Mouse (Mus musculus) myocyte (in vitro differentiated cells): ENCODE results near the gene Clcn6.

Source experiments
- MYOD1 ChIP-seq, 3 experiments: IDR thresholded peaks; one replicate each; pipeline ENCODE4 v1.6.1; 2011; ENCODE audit warnings: control low read depth in 2 of 3, low read depth in 2 of 3, mild to moderate bottlenecking in 2 of 3, moderate library complexity in 1 of 3; ENCODE audit not compliant: insufficient read length in 2 of 3, control insufficient read depth in 1 of 3
- POLR2A ChIP-seq: IDR thresholded peaks from one replicate; pipeline ENCODE4 v1.6.1; 2011; ENCODE audit warnings: low read depth, mild to moderate bottlenecking, control low read depth, moderate library complexity; ENCODE audit not compliant: insufficient read length
- REST ChIP-seq: IDR thresholded peaks from one replicate; pipeline ENCODE4 v1.6.1; 2011; ENCODE audit warnings: mild to moderate bottlenecking, control low read depth, moderate library complexity; ENCODE audit not compliant: insufficient read depth, insufficient read length

GRCm38 (mm10) chr4:148065702-148066400 is 27.2 kb upstream of the Clcn6 start:
- TF ChIP-seq POLR2A = no peak
- no peak for TF ChIP-seq REST
- no peak for TF ChIP-seq MYOD1 (IDR thresholded peaks at IDR 0.05; ENCODE audit: control insufficient read depth in 1 of 3, insufficient read length in 2 of 3, low read depth in 2 of 3)
